Mouse (Mus musculus): ENCODE data around the gene Gm45062. TPM values are rescaled to one million over a fixed set of nuclear protein-coding genes. Genes with fewer than 3 reads are reported as not detected.

Gene Gm45062
- 8.1 and 8.5 TPM in 2 replicates for polyA plus RNA-seq (2015; fragmentation: Nextera tagmentation; extraction: Ambion mirVana)

DNA sequence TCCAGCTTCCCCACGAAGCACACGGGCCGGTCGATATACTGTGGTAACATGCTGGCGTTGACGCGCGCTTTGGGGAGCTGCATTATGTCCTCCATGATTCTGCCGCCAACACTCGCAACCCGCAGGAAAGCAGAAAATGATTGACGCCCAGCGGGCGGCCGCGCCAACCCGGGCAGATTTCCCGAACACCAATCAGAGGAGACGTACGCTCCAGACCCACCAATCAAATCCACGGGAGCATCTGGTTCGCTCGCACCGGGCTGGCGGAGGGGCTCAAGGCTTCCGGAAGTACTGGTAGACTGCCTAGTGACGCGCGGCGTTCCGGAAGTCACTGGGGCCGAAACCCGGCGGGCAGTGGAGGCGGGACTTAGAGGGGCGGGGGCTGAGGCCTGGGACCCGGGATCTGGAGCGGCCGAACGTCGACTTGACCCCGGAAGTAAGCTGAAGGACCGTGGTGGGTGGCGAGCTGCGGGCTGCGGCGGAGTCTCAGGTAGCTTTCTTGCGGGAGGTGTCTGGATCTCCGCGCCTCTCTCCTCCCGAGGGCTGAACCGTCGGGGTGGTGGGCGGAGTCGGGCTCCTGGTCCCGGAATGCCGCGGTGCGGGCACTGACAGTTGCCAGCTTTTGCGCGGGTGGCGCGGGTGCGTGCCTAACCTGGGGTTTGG lies at the start of gene Gm45062, which contains the start of the genes Rpa3 and Umad1:
Gene Gm45062, plus strand, starts transcription at position 447 of the 663 bp plus-strand sequence.
Gene Rpa3, minus strand, starts transcription at position 170 of the 663 bp plus-strand sequence.
Gene Umad1, plus strand, starts transcription at position 285 of the 663 bp plus-strand sequence.
- Histone ChIP-seq H3K9ac (peak within 1 kb of the TSS; percentile 63), H3K36me3 (no peaks in the 10 kb centered on the region), H3K4me3 (replicated peaks) (peak within 1 kb of the TSS; percentile 65), H3K9me3 (replicated peaks) (no peaks in the 10 kb centered on the region), H3K27ac (replicated peaks) (peak within 1 kb of the TSS; percentile 86), H3K27me3 (no peaks in the 10 kb centered on the region), H3K4me1 (peaks cover 13% of the 10 kb centered on the region), H3K4me2 (replicated peaks) (peak within 1 kb of the TSS; percentile 88)
- under 1% methylated on average over 64 of the region's 64 CpGs for WGBS
- ATAC-seq (ENCODE audit: insufficient number of reproducible peaks, low FRiP score, low TSS enrichment, low read depth), result peak; percentile 100

DNA sequence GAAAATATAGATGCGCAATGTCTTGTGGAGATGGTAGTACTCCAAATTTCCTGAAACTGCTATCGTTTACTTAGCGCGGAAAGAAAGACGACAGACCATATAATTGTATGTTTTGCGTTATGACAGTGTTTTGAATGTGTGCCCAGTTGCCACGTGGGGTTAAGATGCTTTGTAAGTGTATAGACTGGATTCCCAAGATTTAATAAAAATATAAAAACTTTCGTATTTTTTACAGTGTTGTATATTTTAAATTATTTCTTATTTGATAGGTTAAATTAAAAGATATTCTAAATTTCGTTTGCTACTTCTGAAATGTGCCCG lies 49.4 kb upstream of the Gm45062 start:
- Histone ChIP-seq H3K4me3 (replicated peaks) (peak overlapping the region; percentile 79), H3K4me1 (peaks cover 8% of the 10 kb centered on the region), H3K27ac (replicated peaks) (peak overlapping the region; percentile 92), H3K27me3 (no peaks in the 10 kb centered on the region), H3K9ac (peak overlapping the region; percentile 68), H3K9me3 (replicated peaks) (no peaks in the 10 kb centered on the region), H3K36me3 (peaks cover 2% of the 10 kb centered on the region), H3K4me2 (replicated peaks) (peak overlapping the region; percentile 39)
- ATAC-seq (ENCODE audit: insufficient number of reproducible peaks, low FRiP score, low TSS enrichment, low read depth), result no peak
- WGBS, result 8% methylated on average over 10 of the region's 10 CpGs

DNA sequence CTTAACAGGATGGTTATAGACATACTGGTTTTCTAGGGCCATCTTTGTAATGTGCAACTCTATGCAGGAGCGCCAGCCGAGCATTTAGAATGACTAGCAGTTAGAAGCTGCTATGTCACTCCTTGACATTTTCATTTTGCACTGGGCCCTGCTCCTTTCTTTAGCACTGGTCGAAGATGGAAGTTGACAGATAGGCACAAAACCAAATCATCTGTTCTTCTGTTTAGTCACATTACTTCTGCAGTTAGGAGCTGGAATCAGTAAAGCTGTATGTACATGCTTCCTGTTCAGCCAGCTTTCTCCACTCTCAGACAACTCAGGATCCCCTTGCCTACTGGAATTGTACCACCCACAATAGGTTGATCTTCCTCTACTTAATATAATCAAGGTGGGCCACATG lies 48.6 kb upstream of the Gm45062 start:
- Histone ChIP-seq H3K4me3 (replicated peaks) (no peak overlapping the region), H3K9me3 (replicated peaks) (no peaks in the 10 kb centered on the region), H3K27me3 (no peaks in the 10 kb centered on the region), H3K9ac (no peak overlapping the region), H3K27ac (replicated peaks) (no peak overlapping the region), H3K36me3 (peaks cover 10% of the 10 kb centered on the region), H3K4me1 (peaks cover 8% of the 10 kb centered on the region), H3K4me2 (replicated peaks) (0 out of 2 replicates have a peak overlapping the region, but pooled peaks have one; percentile 39)
- WGBS, result 90% methylated on average over 3 of the region's 3 CpGs
- ATAC-seq (ENCODE audit: insufficient number of reproducible peaks, low FRiP score, low TSS enrichment, low read depth), result no peak

DNA sequence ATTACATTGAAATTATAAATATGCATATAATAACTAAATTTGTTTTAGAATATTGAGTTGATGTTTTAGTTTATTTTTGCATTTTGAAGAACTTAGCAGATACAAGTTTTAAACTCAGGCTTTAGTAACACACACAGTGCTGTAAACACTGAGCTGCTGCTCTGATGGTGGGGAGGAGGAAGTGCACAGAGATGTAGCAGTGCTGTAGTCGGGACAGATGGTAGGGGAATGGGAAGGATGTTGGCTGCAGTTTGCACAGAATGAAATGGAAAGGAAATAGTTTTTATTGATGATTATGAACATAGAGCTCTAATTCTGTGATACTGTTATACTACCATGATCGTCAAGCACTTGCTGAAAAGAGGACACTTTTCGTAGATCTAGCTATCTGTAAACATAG lies 32.2 kb upstream of the Gm45062 start:
- Histone ChIP-seq H3K9ac (no peak overlapping the region), H3K4me1 (no peaks in the 10 kb centered on the region), H3K9me3 (replicated peaks) (no peaks in the 10 kb centered on the region), H3K36me3 (peaks cover 14% of the 10 kb centered on the region), H3K27me3 (no peaks in the 10 kb centered on the region), H3K27ac (replicated peaks) (no peak overlapping the region), H3K4me3 (replicated peaks) (no peak overlapping the region), H3K4me2 (replicated peaks) (no peak overlapping the region)
- no peak for ATAC-seq (ENCODE audit: insufficient number of reproducible peaks, low FRiP score, low TSS enrichment, low read depth)
- whole genome bisulfite sequencing, result 80% methylated on average over 3 of the region's 3 CpGs

DNA sequence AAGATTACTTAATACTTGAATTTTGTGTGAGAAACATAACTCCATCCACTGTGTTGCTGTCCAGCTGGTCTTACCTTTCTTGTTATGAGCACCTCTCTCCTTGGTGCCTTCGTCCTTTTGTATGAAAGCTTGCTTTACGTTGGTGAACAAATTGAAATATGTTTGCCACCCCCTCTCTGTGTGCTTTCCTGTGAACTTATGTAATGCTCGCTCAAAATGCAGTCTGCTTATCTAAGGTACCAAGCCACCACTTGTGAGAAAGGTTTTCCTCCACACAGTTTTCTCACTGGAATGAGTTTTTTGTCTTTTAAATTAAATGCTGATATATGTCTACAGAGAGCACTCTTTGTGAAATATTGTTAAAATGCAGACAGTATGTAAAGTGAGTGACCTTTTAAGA lies 30.7 kb upstream of the Gm45062 start:
- Histone ChIP-seq H3K9ac (no peak overlapping the region), H3K36me3 (peaks cover 24% of the 10 kb centered on the region), H3K4me2 (replicated peaks) (no peak overlapping the region), H3K4me1 (no peaks in the 10 kb centered on the region), H3K9me3 (replicated peaks) (no peaks in the 10 kb centered on the region), H3K27me3 (no peaks in the 10 kb centered on the region), H3K27ac (replicated peaks) (no peak overlapping the region), H3K4me3 (replicated peaks) (no peak overlapping the region)
- WGBS, result 88% methylated on average over 3 of the region's 3 CpGs
- no peak for ATAC-seq (ENCODE audit: insufficient number of reproducible peaks, low FRiP score, low TSS enrichment, low read depth)

DNA sequence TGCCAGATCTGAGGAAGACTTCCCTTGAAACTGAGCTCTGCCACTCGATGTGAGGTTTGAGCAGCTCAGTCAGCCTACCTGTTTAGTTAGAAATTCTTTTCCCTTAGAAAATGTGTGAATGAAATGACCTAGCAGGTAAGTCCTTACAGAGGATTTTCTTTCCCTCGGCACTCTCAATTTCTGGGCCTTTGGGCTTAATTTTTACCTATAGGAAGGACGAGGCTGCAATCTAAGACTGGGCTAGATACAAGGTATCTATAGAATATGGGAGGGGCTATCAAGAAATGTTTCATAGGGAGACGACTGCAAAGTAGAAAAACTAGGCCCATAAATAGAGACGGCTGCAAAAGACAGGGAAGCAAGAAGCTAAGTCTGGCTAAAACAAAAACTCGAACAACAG lies 934 bp upstream of the Gm45062 start:
- H3K27me3 ChIP-seq, result no peaks in the 10 kb centered on the region
- ATAC-seq (ENCODE audit: insufficient number of reproducible peaks, low FRiP score, low TSS enrichment, low read depth), result no peak
- peak overlapping the region; percentile 63 for H3K9ac ChIP-seq
- H3K4me3 ChIP-seq (replicated peaks), result peak overlapping the region; percentile 65
- H3K4me1 ChIP-seq, result peaks cover 13% of the 10 kb centered on the region
- H3K4me2 ChIP-seq (replicated peaks), result peak overlapping the region; percentile 66
- no peaks in the 10 kb centered on the region for H3K9me3 ChIP-seq (replicated peaks)
- H3K27ac ChIP-seq (replicated peaks), result peak overlapping the region; percentile 81; the same call in 1 of the 2 replicates
- 6% methylated on average over 6 of the region's 6 CpGs for WGBS
- no peaks in the 10 kb centered on the region for H3K36me3 ChIP-seq

DNA sequence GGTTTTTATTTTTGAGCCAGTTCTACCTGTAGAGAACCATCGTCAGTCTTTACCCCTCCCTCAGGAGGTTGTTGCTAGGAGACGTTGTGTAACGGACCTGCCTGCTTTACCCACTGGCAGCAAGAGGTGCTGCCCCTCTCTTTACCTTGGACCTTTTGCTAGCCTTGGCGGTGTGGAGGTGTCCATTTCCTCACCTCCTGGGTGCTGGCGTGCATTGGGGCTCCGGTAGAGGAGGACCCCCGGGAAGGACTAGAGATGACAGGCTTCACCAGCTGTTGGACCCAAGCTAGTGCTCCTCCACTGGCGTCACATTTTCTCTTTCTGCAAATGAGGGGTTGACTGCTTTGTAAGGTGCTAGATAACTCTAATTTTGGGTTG lies 406 bp downstream of the Gm45062 start:
- peak overlapping the region; percentile 86; the same call in 1 of the 2 replicates for H3K27ac ChIP-seq (replicated peaks)

DNA sequence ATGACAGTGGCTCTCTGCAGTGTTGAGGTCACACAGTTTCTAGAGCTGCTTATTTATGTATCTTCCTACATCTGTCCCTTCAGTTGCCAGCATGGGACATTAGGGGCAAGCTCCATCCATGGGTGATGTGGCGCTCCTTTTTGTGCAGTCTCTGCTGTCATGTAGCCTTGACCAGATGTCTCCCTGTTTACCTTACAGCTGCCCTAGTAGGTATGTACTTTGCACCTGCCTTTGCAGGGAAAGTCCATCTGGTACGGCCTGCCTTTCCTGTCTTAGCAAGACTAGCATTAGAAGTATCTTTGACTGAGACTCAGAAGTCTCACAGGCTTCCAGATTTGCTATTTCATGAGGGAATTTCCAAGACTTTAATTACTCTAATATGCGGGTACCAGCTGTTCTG lies 11.8 kb downstream of the Gm45062 start:
- H3K27ac ChIP-seq (replicated peaks), result no peak overlapping the region

More for the DNA sequence above, 406 bp downstream of the Gm45062 start:
- peak overlapping the region; percentile 65 for H3K4me3 ChIP-seq (replicated peaks)
- no peaks in the 10 kb centered on the region for H3K36me3 ChIP-seq
- H3K4me2 ChIP-seq (replicated peaks), result peak overlapping the region; percentile 88
- peaks cover 13% of the 10 kb centered on the region for H3K4me1 ChIP-seq
- ATAC-seq (ENCODE audit: insufficient number of reproducible peaks, low FRiP score, low TSS enrichment, low read depth), result no peak
- H3K9me3 ChIP-seq (replicated peaks), result no peaks in the 10 kb centered on the region
- WGBS, result under 1% methylated on average over 8 of the region's 8 CpGs
- no peaks in the 10 kb centered on the region for H3K27me3 ChIP-seq
- H3K9ac ChIP-seq, result peak overlapping the region; percentile 37

DNA sequence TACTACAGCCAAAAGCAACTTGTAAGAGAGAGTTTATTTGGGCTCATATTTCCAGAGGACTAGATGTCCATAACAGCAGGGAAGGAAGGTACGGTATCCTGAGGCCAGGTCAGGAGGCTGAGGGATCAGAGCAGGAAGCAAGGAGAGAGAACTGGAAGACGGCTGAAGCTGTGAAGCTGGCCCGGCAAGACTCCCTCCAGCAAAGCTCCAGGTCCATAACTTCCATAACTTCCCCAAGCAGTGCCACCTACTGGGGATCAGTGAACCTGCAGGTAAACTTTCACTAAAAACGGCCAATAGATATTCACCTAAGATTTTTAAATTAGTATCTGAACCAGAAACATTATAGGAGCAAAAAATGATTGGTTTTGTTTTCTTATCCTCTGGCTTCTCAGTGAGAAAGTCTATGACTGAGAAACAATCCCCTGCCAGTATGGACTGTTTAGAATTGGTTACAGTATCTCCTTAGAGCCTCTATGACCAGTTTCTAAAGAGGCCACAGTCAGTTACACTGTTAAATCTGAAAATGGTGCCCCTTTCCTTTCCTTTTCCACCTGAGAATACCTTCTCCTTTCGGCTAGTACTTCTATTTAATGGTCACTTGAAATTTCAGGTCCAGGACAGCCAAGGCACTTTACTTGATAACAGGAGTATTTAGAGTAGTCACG lies 15.3 kb downstream of the Gm45062 start:
- Histone ChIP-seq H3K4me1 (no peaks in the 10 kb centered on the region), H3K9ac (no peak overlapping the region), H3K27me3 (no peaks in the 10 kb centered on the region), H3K9me3 (replicated peaks) (no peaks in the 10 kb centered on the region), H3K4me2 (replicated peaks) (no peak overlapping the region), H3K36me3 (peaks cover 5% of the 10 kb centered on the region; the same call in 1 of the 2 replicates), H3K27ac (replicated peaks) (no peak overlapping the region), H3K4me3 (replicated peaks) (no peak overlapping the region)
- WGBS, result 30% methylated on average over 6 of the region's 6 CpGs
- no peak for ATAC-seq (ENCODE audit: insufficient number of reproducible peaks, low FRiP score, low TSS enrichment, low read depth)

More for the DNA sequence above, 11.8 kb downstream of the Gm45062 start:
- Histone ChIP-seq H3K4me3 (replicated peaks) (no peak overlapping the region), H3K4me1 (no peaks in the 10 kb centered on the region), H3K4me2 (replicated peaks) (no peak overlapping the region), H3K9me3 (replicated peaks) (no peaks in the 10 kb centered on the region), H3K9ac (no peak overlapping the region), H3K36me3 (peaks cover 5% of the 10 kb centered on the region; the same call in 1 of the 2 replicates), H3K27me3 (no peaks in the 10 kb centered on the region)
- ATAC-seq (ENCODE audit: insufficient number of reproducible peaks, low FRiP score, low TSS enrichment, low read depth), result no peak
- 82% methylated on average over 3 of the region's 3 CpGs for WGBS

DNA sequence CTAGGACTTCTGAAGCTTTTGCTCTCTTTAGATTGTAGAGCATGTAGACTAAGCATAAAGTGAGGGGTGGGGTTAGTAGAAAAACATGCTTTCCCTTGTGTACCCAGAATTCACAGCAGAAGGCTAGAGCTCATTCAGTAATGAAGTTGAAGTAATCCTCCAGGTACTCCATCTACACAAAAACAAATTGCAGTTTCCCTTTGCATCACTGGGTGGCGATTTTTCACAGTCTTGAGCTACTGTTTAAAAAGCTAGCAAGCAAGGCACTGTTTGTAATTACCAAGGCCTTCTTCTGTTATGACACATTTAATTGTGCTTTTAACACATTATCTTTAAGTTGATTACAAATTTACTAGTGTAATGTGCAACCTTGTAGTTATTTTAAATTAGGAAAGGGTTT lies 15.8 kb downstream of the Gm45062 start:
- Histone ChIP-seq H3K4me3 (replicated peaks) (no peak overlapping the region), H3K36me3 (peaks cover 5% of the 10 kb centered on the region; the same call in 1 of the 2 replicates), H3K4me1 (no peaks in the 10 kb centered on the region), H3K4me2 (replicated peaks) (no peak overlapping the region), H3K9me3 (replicated peaks) (no peaks in the 10 kb centered on the region), H3K27me3 (no peaks in the 10 kb centered on the region), H3K9ac (no peak overlapping the region), H3K27ac (replicated peaks) (no peak overlapping the region)
- WGBS, result 6% methylated on average over 1 of the region's 1 CpGs
- ATAC-seq (ENCODE audit: insufficient number of reproducible peaks, low FRiP score, low TSS enrichment, low read depth), result no peak; the same call in 1 of the 2 replicates

DNA sequence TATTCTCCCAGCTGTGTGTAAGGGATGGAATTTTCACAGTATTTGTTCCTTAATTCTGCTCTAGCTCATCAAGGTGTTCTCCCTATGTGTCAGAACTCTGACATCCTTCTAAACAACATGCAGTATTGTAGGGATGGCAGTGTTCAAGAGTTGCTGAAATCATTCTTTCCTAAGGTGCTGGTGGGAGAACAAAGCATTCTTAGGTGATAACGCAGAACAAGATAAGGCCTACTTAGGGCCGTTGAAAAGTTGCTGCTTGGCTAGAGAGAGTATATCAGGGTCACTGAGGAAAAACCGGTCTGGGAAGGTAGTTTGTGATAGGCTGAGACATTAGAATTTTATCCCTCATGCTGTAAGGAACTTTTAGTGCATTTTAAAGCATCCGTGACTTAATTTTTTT lies 17.2 kb downstream of the Gm45062 start:
- no peaks in the 10 kb centered on the region for H3K27me3 ChIP-seq
- H3K4me2 ChIP-seq (replicated peaks), result no peak overlapping the region
- no peaks in the 10 kb centered on the region for H3K4me1 ChIP-seq
- no peak overlapping the region for H3K4me3 ChIP-seq (replicated peaks)
- 73% methylated on average over 4 of the region's 4 CpGs for WGBS
- peaks cover 5% of the 10 kb centered on the region; the same call in 1 of the 2 replicates for H3K36me3 ChIP-seq
- no peaks in the 10 kb centered on the region for H3K9me3 ChIP-seq (replicated peaks)
- no peak for ATAC-seq (ENCODE audit: insufficient number of reproducible peaks, low FRiP score, low TSS enrichment, low read depth)
- no peak overlapping the region for H3K27ac ChIP-seq (replicated peaks)
- H3K9ac ChIP-seq, result no peak overlapping the region

Measured in embryonic facial prominence, embryonic 15.5 days (tissue).